Mouse (Mus musculus) macrophage (primary cell): ENCODE data around the gene Arhgef15. TPM values are rescaled to one million over a fixed set of nuclear protein-coding genes. Genes with fewer than 3 reads are reported as not detected.
"Not testable (repeated sequence)": the region's sequence is repeated elsewhere in the genome, so short reads cannot be mapped to it uniquely, and the experiment has no call there.

Experiments
- H3K27ac ChIP-seq: fragments of 350-480 bp; formaldehyde crosslinking; 2 replicates; pipeline ENCODE4 v1.9.0; 2021
- H3K36me3 ChIP-seq: fragments of 350-480 bp; formaldehyde crosslinking; 2 replicates; pipeline ENCODE4 v1.9.0; 2021; ENCODE audit errors: inconsistent target
- H3K4me3 ChIP-seq: fragments of 350-480 bp; formaldehyde crosslinking; 2 replicates; pipeline ENCODE4 v1.9.0; 2021; ENCODE audit errors: inconsistent target
- H3K79me2 ChIP-seq: fragments of 350-480 bp; formaldehyde crosslinking; 2 replicates; pipeline ENCODE4 v1.9.0; 2021; ENCODE audit errors: inconsistent target
- WGBS: methylation state at CpG from one replicate; pipeline ENCODE4 v1.1.7; 2026; ENCODE audit warnings: inconsistent platforms; ENCODE audit not compliant: missing documents; 5-methylcytosine and 5-hydroxymethylcytosine counted together
- polyA plus RNA-seq: library from polyadenylated mRNA; stranded (reverse); fragments of 250-400 nt; gene quantifications from 3 replicates; pipeline ENCODE4 v1.2.4, GENCODE M21; 2018; ENCODE audit warnings: inconsistent platforms

Arhgef15 gene
- polyA plus RNA-seq, 1 experiment from 2014 or later = not detected

DNA sequence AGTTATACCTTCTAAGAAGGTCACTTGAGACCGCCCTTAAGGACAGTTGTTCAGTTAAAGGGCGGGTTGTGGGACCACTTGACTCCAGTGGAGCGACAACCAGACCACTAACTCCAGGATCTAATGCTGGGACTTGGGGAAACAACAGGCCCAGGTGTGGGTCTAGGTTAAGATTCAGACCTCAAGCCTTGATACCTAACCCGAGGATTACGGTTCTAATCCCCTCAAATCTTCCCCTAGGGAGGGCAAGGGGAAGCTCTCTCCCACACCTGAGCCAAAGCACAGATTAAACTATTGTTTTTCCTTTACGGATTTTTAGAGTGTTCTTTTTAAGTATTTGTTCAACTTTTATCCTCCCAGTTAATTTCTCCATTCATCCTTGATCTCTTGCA, 16.8 kb upstream of the Arhgef15 start:
- H3K79me2 ChIP-seq = no peaks in the 10 kb centered on the region
- no peaks in the 10 kb centered on the region for H3K36me3 ChIP-seq
- H3K27ac ChIP-seq = no peak overlapping the region
- peak overlapping the region; percentile 30 for H3K4me3 ChIP-seq
- 68% methylated on average over 6 of the region's 6 CpGs for WGBS

- 2% methylated on average over 35 of the region's 38 CpGs for WGBS
- H3K4me3 ChIP-seq = peak overlapping the region; percentile 30
- not testable (repeated sequence) for H3K27ac ChIP-seq, H3K36me3 ChIP-seq, H3K79me2 ChIP-seq
These were observed 16.2 kb upstream of the Arhgef15 start for GRCm38 (mm10) chr11:68973250-68974058.

- WGBS = 86% methylated on average over 4 of the region's 4 CpGs
- H3K36me3 ChIP-seq = no peaks in the 10 kb centered on the region
- H3K27ac ChIP-seq = no peak overlapping the region
- no peaks in the 10 kb centered on the region for H3K79me2 ChIP-seq
- H3K4me3 ChIP-seq = no peak overlapping the region
These were observed 13.0 kb upstream of the Arhgef15 start for GRCm38 (mm10) chr11:68970232-68970631.

GRCm38 (mm10) chr11:68968752-68969151, 11.5 kb upstream of the Arhgef15 start:
- Histone ChIP-seq H3K4me3 (no peak overlapping the region), H3K27ac (no peak overlapping the region), H3K36me3 (no peaks in the 10 kb centered on the region), H3K79me2 (no peaks in the 10 kb centered on the region)
- WGBS = 94% methylated on average over 11 of the region's 11 CpGs

- Histone ChIP-seq H3K27ac (no peak within 1 kb of the TSS), H3K79me2 (no peaks in the 10 kb centered on the region), H3K4me3 (peak within 1 kb of the TSS; percentile 55), H3K36me3 (no peaks in the 10 kb centered on the region)
- WGBS = 1% methylated on average over 45 of the region's 50 CpGs
These were observed 10.3 kb upstream of the Arhgef15 start, which contains the start of gene Slc25a35 for GRCm38 (mm10) chr11:68967337-68968282. Gene Slc25a35, plus strand, starts transcription at chr11:68968131.

DNA sequence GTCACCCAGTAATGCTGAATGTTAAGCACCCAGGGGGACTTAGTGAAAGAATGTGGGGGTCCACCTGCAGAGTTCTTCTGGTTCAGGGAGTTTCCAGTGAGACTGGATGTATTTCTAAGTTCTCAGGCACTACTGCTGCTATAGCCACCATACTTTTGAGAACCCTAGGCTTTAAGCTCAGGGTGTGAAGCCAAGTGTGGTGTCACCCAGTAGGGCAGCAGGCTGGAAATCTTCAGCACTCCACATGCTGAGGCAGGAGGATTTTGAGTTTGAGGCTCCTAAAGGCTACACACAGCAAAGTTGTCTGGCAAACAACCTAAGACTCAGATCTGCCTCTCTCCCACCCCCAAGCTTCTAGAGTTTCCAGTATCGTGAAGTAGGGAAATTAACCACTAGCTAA, 9.3 kb upstream of the Arhgef15 start:
- Histone ChIP-seq H3K27ac (no peak overlapping the region), H3K79me2 (no peaks in the 10 kb centered on the region), H3K36me3 (no peaks in the 10 kb centered on the region), H3K4me3 (no peak overlapping the region)
- WGBS = 33% methylated on average over 1 of the region's 1 CpGs

DNA sequence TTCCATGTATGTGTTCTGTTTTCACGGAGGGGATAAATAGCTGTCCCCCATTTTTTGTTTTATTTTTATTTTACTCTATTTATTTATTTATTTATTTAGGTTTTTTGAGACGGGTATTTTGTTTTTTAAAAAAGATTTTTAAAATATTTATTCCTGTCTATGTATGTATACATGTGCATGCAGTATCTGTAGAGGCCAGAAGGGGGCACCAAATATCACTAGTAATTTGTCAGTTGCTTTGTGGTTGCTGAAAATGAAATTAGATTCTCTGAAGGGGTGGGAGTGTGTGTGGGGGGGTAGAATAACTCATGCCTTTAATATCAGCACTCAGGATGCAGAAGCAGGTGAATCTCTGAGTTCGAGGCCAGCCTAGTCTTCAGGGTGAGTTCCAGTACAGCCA, 8.6 kb upstream of the Arhgef15 start:
- Histone ChIP-seq H3K27ac (no peak overlapping the region), H3K36me3 (no peaks in the 10 kb centered on the region), H3K79me2 (no peaks in the 10 kb centered on the region), H3K4me3 (no peak overlapping the region)
- 33% methylated on average over 3 of the region's 3 CpGs for WGBS

- no peak overlapping the region for H3K27ac ChIP-seq
- H3K4me3 ChIP-seq = no peak overlapping the region
- H3K36me3 ChIP-seq = no peaks in the 10 kb centered on the region
- H3K79me2 ChIP-seq = no peaks in the 10 kb centered on the region
These were observed 7.8 kb upstream of the Arhgef15 start for GRCm38 (mm10) chr11:68965050-68965449.

- no peaks in the 10 kb centered on the region for H3K79me2 ChIP-seq
- no peak overlapping the region for H3K4me3 ChIP-seq
- no peaks in the 10 kb centered on the region for H3K36me3 ChIP-seq
- WGBS = 63% methylated on average over 2 of the region's 2 CpGs
- no peak overlapping the region for H3K27ac ChIP-seq
These were observed 6.1 kb upstream of the Arhgef15 start for GRCm38 (mm10) chr11:68963405-68963804.

DNA sequence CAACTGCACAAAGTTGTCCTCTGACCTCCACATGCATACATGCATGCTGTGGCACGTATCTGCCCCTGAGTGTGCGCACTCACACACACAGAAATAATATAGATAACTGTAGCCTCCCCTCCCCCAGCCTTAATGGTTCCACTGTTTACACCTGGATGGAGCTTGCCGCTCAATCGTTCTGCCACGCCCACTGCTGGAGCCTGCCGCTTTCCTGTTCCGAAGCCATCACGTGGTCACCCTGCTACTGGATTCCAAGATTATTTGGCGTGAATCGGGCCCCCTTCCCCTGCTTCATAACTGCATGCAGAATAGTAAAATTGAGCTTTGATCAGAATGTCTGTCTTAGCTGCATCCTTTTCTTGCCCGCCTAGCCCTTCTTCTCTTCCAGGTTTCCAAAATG, 4.9 kb upstream of the Arhgef15 start:
- H3K79me2 ChIP-seq, H3K27ac ChIP-seq, H3K36me3 ChIP-seq, H3K4me3 ChIP-seq: not testable (repeated sequence)
- WGBS = 49% methylated on average over 11 of the region's 11 CpGs

- no peak overlapping the region for H3K4me3 ChIP-seq
- H3K79me2 ChIP-seq = no peaks in the 10 kb centered on the region
- WGBS = 51% methylated on average over 3 of the region's 3 CpGs
- no peaks in the 10 kb centered on the region for H3K36me3 ChIP-seq
- H3K27ac ChIP-seq = no peak overlapping the region
These were observed 4.3 kb upstream of the Arhgef15 start for GRCm38 (mm10) chr11:68961596-68961995.

- no peaks in the 10 kb centered on the region for H3K36me3 ChIP-seq
- no peak overlapping the region for H3K4me3 ChIP-seq
- no peaks in the 10 kb centered on the region for H3K79me2 ChIP-seq
- 90% methylated on average over 1 of the region's 1 CpGs for WGBS
- H3K27ac ChIP-seq = no peak overlapping the region
These were observed 691 bp upstream of the Arhgef15 start for GRCm38 (mm10) chr11:68957971-68958370.

DNA sequence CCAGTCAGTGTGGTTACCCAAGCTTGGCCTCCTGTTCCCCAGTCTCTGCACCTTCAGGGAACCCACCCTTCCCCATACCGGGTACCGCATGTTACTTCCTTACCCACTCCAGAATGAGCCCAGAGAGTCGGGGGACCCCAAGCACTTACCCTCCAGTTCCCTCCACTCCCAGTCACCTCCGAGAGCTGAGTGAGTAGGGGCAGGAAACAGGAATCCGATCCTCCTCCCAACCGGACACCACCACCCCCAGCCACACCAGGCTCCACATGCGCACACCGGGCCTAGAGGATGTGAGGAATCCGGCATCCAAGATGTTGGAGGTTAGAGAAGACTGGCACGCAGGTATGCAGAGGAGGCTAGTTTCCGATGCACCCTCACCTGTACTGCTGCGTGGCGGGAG, 583 bp downstream of the Arhgef15 start:
- Histone ChIP-seq H3K36me3 (no peaks in the 10 kb centered on the region), H3K79me2 (no peaks in the 10 kb centered on the region), H3K4me3 (no peak overlapping the region), H3K27ac (no peak overlapping the region)
- 85% methylated on average over 12 of the region's 13 CpGs for WGBS

- Histone ChIP-seq H3K27ac (no peak overlapping the region), H3K4me3 (no peak overlapping the region), H3K36me3 (no peaks in the 10 kb centered on the region), H3K79me2 (no peaks in the 10 kb centered on the region)
- WGBS = 88% methylated on average over 3 of the region's 3 CpGs
These were observed 1.2 kb downstream of the Arhgef15 start for GRCm38 (mm10) chr11:68956107-68956506.

DNA sequence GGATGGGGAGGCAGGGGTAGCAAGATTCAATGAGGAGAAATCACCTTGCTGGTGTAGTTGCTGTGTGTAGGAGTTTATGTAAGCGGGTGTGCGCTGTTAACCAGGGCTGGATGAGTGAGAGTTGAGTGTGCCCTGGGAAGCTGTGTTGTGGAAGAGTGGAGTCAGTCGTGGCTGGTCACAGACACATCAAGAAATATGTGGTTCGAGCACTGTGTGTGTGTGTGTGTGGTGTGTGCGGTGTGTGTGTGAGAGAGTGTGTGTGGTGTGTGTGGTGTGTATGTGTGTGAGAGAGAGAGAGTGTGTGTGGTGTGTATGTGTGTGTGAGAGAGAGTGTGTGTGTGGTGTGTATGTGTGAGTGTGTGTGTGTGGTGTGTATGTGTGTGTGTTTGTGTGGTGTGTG, 1.8 kb downstream of the Arhgef15 start:
- H3K4me3 ChIP-seq = no peak overlapping the region
- H3K79me2 ChIP-seq = no peaks in the 10 kb centered on the region
- 75% methylated on average over 5 of the region's 5 CpGs for WGBS
- H3K27ac ChIP-seq = no peak overlapping the region
- H3K36me3 ChIP-seq = no peaks in the 10 kb centered on the region
